Mouse (Mus musculus) heart, adult 2 months (tissue): Measurements from ENCODE around the gene Adamts20.

Experiments
- CTCF ChIP-seq: fragments of 200-600 bp; IDR thresholded peaks from 2 replicates; pipeline ENCODE4 v1.8.1; 2022; ENCODE audit warnings: antibody characterized with exemption, mild to moderate bottlenecking, moderate library complexity
- POLR2A ChIP-seq: fragments of 200-500 bp; IDR thresholded peaks from 2 replicates; pipeline ENCODE4 v1.6.1; 2011; ENCODE audit warnings: mild to moderate bottlenecking, low read depth, low read length, control low read depth; ENCODE audit not compliant: insufficient read depth

DNA sequence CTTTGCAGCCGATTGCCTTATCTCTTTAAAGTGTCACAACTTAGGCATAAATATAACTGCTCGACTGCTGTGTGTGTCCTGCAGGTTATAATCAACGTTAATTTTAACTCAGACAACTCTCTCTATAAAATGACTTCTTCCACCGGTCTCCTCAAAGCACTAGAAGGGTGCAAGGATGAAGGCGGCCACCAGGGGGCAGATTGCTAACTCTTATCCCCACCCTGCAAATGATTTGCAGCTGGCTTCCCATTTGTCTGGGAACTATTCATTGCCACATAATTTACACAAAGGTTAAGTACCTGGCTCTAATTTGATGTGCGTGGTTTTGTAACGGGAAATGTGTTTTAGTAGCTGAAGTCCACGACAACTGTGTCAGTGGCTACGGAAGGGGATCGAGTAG lies 122.9 kb downstream of the Adamts20 start:
- TF ChIP-seq CTCF = peak; percentile 88
- TF ChIP-seq POLR2A = no peak
